Mouse (Mus musculus): ENCODE measurements at regions not wholly inside any gene's neighbourhood (a gene's known extent, or its start where the extent isn't known, plus 50 kb on each side); places are given as distances from the start of the nearest gene placed in this dataset.

DNA sequence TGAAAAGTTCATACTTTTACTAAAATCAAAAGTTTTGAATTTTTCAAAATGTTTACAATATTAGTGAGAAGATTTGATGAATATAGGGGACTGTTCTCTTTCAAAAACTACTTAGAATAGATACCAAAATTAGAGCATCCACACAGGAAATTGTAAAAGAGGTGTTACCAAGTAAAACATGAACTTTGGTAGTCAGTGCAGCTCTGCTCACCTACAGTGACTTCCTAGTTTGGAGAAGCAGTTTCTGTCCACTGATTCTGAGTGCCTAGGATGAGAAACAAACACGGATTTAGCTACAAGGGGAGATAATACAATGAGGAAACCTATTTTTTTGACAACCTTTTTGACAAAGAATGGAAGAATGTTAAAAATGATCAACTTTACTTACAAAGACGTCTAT lies 457.9 kb upstream of the Mef2c start:
- no peak overlapping the region for H3K27ac ChIP-seq (ENCODE audit: control insufficient read depth, insufficient read depth, low read length)
- DNase-seq = no peak
- no peak overlapping the region for H3K4me3 ChIP-seq (ENCODE audit: control insufficient read depth, insufficient read depth, low read length)
- H3K36me3 ChIP-seq (ENCODE audit: control insufficient read depth, insufficient read depth, low read length) = no peaks in the 10 kb centered on the region
- H3K4me1 ChIP-seq (replicated peaks; ENCODE audit: control insufficient read depth, insufficient read depth, low read length) = no peaks in the 10 kb centered on the region
- WGBS = 79% methylated on average over 2 of the region's 2 CpGs
- H3K27me3 ChIP-seq (ENCODE audit: control insufficient read depth, insufficient read depth, low read length) = no peaks in the 10 kb centered on the region
- TF ChIP-seq CTCF (IDR thresholded peaks at IDR 0.05; ENCODE audit: borderline replicate concordance, control insufficient read depth, extremely low read depth, insufficient read depth, low read length, poor library complexity) = no peak
- no peak for TF ChIP-seq POLR2A (IDR thresholded peaks at IDR 0.05; ENCODE audit: control insufficient read depth, extremely low read depth, insufficient read depth, low read length, poor library complexity)

DNA sequence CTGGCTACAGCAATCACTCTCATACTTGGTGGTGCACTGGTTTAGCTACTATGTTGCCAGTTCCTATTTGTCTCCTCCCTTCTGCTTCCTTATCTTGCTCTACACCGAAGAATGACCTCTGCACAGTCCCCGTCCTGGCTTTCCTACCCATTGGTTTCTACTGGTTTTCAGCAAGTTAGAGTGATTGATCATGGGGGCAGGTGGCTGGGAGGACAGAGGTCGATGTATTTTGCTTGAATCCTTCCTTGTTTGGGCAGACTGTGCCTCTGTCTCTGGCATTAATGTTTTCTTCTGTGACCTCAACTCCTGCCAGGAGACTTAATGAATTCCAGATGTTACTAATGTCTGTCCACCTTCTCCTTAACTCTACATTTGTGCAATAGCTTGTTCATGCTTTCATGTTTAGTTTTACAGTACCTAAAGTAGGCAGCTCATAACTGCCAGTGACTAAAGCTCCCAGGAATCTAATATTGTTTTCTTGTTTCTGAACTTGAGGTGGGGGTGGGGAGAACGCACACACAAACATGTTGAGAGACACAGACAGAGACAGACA lies 457.2 kb upstream of the Mef2c start:
- WGBS = 84% methylated on average over 4 of the region's 4 CpGs
- H3K36me3 ChIP-seq (ENCODE audit: control insufficient read depth, insufficient read depth, low read length) = no peaks in the 10 kb centered on the region
- H3K27me3 ChIP-seq (ENCODE audit: control insufficient read depth, insufficient read depth, low read length) = no peaks in the 10 kb centered on the region
- H3K4me3 ChIP-seq (ENCODE audit: control insufficient read depth, insufficient read depth, low read length) = no peak overlapping the region
- TF ChIP-seq POLR2A (IDR thresholded peaks at IDR 0.05; ENCODE audit: control insufficient read depth, extremely low read depth, insufficient read depth, low read length, poor library complexity) = no peak
- TF ChIP-seq CTCF (IDR thresholded peaks at IDR 0.05; ENCODE audit: borderline replicate concordance, control insufficient read depth, extremely low read depth, insufficient read depth, low read length, poor library complexity) = no peak
- H3K27ac ChIP-seq (ENCODE audit: control insufficient read depth, insufficient read depth, low read length) = no peak overlapping the region
- DNase-seq = no peak
- H3K4me1 ChIP-seq (replicated peaks; ENCODE audit: control insufficient read depth, insufficient read depth, low read length) = no peaks in the 10 kb centered on the region

DNA sequence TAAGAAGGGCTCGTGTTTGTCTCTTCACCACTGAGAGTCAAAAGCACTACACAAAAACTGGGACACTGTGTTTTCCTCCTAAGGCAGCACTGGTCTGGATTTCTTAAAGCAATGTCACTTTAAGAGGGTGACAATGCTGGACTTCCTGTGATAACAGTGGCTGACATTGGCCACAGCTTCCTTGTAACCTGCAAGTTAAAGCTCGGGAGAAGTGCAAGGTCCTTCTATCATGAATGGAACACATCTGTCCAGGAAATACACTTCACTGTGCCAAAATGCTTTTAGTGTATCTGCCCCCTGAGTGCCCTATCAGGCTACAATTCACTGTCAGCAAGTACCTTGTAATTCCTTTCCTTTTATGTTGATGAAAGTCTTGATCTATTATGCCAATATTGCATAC lies 448.0 kb upstream of the Mef2c start:
- no peaks in the 10 kb centered on the region for H3K4me1 ChIP-seq (replicated peaks; ENCODE audit: control insufficient read depth, insufficient read depth, low read length)
- no peak for DNase-seq
- no peaks in the 10 kb centered on the region for H3K36me3 ChIP-seq (ENCODE audit: control insufficient read depth, insufficient read depth, low read length)
- 47% methylated on average over 2 of the region's 2 CpGs for WGBS
- no peak for TF ChIP-seq POLR2A (IDR thresholded peaks at IDR 0.05; ENCODE audit: control insufficient read depth, extremely low read depth, insufficient read depth, low read length, poor library complexity)
- no peak for TF ChIP-seq CTCF (IDR thresholded peaks at IDR 0.05; ENCODE audit: borderline replicate concordance, control insufficient read depth, extremely low read depth, insufficient read depth, low read length, poor library complexity)
- H3K27me3 ChIP-seq (ENCODE audit: control insufficient read depth, insufficient read depth, low read length) = no peaks in the 10 kb centered on the region
- H3K27ac ChIP-seq (ENCODE audit: control insufficient read depth, insufficient read depth, low read length) = no peak overlapping the region
- no peak overlapping the region for H3K4me3 ChIP-seq (ENCODE audit: control insufficient read depth, insufficient read depth, low read length)

DNA sequence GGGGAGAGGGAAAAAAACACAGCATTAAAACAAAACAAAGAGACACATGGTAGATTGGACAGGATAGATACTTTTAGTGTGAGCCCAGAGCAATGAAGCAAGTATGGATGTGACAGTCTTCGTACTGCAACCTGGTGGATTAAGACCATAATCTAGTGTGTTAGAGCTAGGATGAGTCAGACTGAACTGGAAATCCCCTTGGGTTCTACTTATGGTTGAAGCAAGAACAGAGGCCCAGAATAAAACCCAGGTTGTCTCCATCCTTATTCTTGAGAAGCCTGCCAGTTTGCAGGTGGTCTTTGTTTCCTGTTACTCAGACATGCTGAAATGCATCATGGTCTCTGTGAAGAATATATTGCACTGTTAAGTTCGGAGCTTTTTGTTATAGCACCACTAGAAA lies 447.4 kb upstream of the Mef2c start:
- Histone ChIP-seq H3K4me1 (replicated peaks; ENCODE audit: control insufficient read depth, insufficient read depth, low read length) (no peaks in the 10 kb centered on the region), H3K27me3 (ENCODE audit: control insufficient read depth, insufficient read depth, low read length) (no peaks in the 10 kb centered on the region), H3K36me3 (ENCODE audit: control insufficient read depth, insufficient read depth, low read length) (no peaks in the 10 kb centered on the region), H3K27ac (ENCODE audit: control insufficient read depth, insufficient read depth, low read length) (no peak overlapping the region), H3K4me3 (ENCODE audit: control insufficient read depth, insufficient read depth, low read length) (no peak overlapping the region)
- WGBS = 92% methylated on average over 2 of the region's 2 CpGs
- TF ChIP-seq CTCF (IDR thresholded peaks at IDR 0.05; ENCODE audit: borderline replicate concordance, control insufficient read depth, extremely low read depth, insufficient read depth, low read length, poor library complexity) = no peak
- TF ChIP-seq POLR2A (IDR thresholded peaks at IDR 0.05; ENCODE audit: control insufficient read depth, extremely low read depth, insufficient read depth, low read length, poor library complexity) = no peak
- DNase-seq = no peak

- DNase-seq = no peak
- Histone ChIP-seq H3K4me1 (replicated peaks; ENCODE audit: control insufficient read depth, insufficient read depth, low read length) (no peaks in the 10 kb centered on the region), H3K27ac (ENCODE audit: control insufficient read depth, insufficient read depth, low read length) (no peak overlapping the region), H3K27me3 (ENCODE audit: control insufficient read depth, insufficient read depth, low read length) (no peaks in the 10 kb centered on the region), H3K36me3 (ENCODE audit: control insufficient read depth, insufficient read depth, low read length) (no peaks in the 10 kb centered on the region), H3K4me3 (ENCODE audit: control insufficient read depth, insufficient read depth, low read length) (no peak overlapping the region)
- TF ChIP-seq POLR2A (IDR thresholded peaks at IDR 0.05; ENCODE audit: control insufficient read depth, extremely low read depth, insufficient read depth, low read length, poor library complexity) = no peak
- TF ChIP-seq CTCF (IDR thresholded peaks at IDR 0.05; ENCODE audit: borderline replicate concordance, control insufficient read depth, extremely low read depth, insufficient read depth, low read length, poor library complexity) = no peak
- 38% methylated on average over 5 of the region's 5 CpGs for WGBS
Observed at GRCm38 (mm10) chr13:83064727-83065126, 439.1 kb upstream of the Mef2c start.

GRCm38 (mm10) chr13:83065201-83065600 lies 438.6 kb upstream of the Mef2c start:
- TF ChIP-seq POLR2A (IDR thresholded peaks at IDR 0.05; ENCODE audit: control insufficient read depth, extremely low read depth, insufficient read depth, low read length, poor library complexity) (no peak), CTCF (IDR thresholded peaks at IDR 0.05; ENCODE audit: borderline replicate concordance, control insufficient read depth, extremely low read depth, insufficient read depth, low read length, poor library complexity) (no peak)
- no peaks in the 10 kb centered on the region for H3K27me3 ChIP-seq (ENCODE audit: control insufficient read depth, insufficient read depth, low read length)
- no peaks in the 10 kb centered on the region for H3K36me3 ChIP-seq (ENCODE audit: control insufficient read depth, insufficient read depth, low read length)
- H3K4me3 ChIP-seq (ENCODE audit: control insufficient read depth, insufficient read depth, low read length) = no peak overlapping the region
- no peak overlapping the region for H3K27ac ChIP-seq (ENCODE audit: control insufficient read depth, insufficient read depth, low read length)
- no peak for DNase-seq
- WGBS = 82% methylated on average over 3 of the region's 3 CpGs
- H3K4me1 ChIP-seq (replicated peaks; ENCODE audit: control insufficient read depth, insufficient read depth, low read length) = no peaks in the 10 kb centered on the region

Data from thymus, adult 2 months (tissue).